Mouse (Mus musculus) right cerebral cortex, postnatal 4 days (tissue): Measurements from ENCODE around the gene Asxl1.
A peak's percentile ranks its signal among the peaks of the same experiment; 100 is the strongest.
"Not testable (repeated sequence)": the region's sequence is repeated elsewhere in the genome, so short reads cannot be mapped to it uniquely, and the experiment has no call there.

Experiments
- DNase-seq: peaks from one replicate; pipeline ENCODE4 v3.0.0-alpha.2; 2022

The Asxl1 gene

DNA sequence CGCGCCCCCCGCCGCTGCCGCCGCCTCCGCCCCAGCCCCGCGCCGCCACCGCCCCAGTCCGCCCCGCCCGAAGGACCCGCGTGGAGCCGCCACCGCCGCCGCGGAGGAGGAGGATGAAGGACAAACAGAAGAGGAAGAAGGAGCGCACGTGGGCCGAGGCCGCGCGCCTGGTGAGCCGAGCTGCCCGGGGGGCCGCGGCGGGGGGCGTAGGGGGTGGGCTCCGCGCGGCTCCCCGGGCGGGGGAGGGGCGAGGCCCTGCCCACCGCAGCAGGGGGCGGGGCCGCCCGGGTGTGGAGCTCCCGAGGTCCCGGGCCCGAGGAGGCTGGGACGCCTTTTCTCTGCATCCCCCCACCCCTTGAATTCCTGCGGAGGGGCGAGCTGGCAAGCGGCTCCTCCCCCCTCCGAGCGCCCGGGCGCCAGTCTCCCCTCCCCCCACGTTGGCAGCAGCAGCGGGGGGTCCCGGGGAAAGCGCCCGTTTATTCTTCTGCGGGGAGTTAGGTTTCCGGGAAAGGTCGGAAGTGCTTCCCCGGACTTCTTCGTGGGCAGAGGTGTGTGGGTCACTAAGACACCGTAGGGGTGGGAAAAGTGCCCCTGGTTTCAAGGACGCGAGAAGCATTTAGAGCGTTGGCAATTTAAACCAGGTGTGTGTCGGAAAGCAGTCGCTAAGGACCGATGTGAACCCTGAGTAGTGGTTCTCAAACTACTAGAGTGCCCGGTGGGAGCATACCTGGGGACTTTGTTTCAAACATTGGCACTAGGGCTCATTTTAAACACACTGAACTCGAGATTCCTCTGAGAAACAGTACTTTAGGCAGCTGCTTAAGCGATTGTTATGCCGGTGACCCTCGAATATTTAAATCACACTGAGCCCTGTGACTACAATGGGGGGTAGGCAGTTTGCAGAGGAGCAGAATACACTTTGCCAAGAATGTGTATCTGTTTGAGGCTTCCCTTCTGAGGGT, 873 bp downstream of the Asxl1 start:
- peak; percentile 66 for DNase-seq

DNA sequence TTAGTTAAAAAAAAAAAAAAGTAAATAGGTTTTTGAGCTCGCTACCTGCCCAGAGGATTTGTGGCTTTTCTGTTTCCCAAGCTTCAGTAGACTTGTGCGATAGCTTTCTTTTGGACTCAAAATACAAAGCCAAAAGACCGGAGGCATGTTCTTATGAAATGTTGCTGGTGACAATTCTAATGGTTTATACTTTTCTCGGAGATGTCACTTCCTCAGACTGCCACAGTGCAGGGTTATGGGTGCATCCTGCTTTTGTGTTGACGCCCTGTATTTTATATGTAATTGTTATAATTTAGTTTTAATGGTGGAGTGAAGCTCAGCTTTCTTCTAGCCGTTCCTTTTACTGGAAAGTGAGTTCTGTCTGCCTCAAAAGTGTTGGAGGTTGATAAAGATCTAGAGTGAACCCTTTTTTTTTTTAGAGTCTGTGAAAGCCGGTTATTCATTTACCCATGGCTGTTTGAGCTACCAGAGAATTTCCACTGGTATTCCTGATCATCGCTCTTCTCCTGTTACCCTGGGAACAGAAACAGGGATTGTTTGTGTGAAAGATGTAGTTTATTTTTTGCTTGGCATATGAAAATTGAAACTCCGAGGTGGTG, 1.7 kb downstream of the Asxl1 start:
- DNase-seq: no peak

GRCm38 (mm10) chr2:153348100-153348831, 2.6 kb downstream of the Asxl1 start:
- DNase-seq: no peak

- no peak for DNase-seq
These were observed 5.0 kb downstream of the Asxl1 start for GRCm38 (mm10) chr2:153350552-153351181.

DNA sequence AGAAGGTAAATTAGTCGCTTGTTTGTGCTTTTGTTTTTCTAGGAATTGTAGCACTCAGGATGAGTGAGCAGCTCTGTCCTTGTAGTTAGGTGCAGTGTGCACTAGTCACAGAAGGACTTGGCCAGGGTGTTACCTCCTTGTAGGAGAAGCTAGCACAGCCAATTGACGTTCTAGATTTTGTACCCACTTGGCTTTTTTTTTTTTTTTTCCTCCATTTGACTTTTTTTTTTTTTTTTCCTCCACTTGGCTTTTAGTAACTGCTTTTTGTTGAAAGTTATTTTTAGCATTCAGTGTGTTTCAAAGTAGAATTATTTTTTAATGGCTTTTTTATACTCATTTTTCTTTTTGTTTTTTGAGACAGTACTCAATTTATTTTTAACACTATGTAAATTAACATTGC, 9.0 kb downstream of the Asxl1 start:
- DNase-seq: no peak

DNA sequence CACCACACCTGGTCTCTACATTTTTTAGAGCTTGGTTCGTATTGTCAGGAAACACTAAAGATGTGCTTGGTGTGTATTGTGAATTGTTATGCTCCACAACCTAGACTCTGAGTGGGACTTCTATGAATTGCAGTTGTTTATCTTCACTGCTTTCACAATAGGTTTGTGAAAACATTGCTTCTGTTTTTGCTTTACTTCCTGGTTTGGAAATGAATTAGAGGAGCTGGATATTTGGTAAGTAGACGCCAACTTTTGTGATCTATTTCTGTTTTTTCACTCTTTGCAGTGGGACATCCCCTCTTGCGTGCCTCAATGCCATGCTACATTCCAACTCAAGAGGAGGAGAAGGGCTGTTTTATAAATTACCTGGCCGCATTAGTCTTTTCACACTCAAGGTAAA, 11.2 kb downstream of the Asxl1 start:
- DNase-seq: no peak

- no peak for DNase-seq
These were observed 15.6 kb downstream of the Asxl1 start for GRCm38 (mm10) chr2:153361101-153361710.

GRCm38 (mm10) chr2:153364531-153364930, 18.9 kb downstream of the Asxl1 start:
- DNase-seq: not testable (repeated sequence)

DNA sequence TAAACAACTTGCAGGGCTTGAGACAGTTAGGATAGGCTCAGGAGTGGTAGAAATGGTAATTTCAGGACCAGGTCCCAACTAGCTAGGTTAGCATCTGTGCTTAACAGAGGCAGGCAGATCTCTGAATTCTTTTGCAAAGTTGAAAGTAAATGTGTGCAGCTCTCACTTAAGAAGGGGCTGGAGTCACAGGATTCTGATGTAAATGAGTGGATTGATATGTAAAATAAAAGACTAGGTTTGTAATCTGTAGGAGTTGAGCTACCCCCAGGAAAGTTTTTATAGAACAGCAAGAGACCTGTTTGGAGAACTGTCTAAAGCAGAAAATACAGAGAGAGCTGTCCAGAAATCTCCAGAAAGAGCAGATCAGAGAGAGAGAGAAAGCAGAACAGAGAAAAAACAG, 25.2 kb downstream of the Asxl1 start:
- DNase-seq: no peak

DNA sequence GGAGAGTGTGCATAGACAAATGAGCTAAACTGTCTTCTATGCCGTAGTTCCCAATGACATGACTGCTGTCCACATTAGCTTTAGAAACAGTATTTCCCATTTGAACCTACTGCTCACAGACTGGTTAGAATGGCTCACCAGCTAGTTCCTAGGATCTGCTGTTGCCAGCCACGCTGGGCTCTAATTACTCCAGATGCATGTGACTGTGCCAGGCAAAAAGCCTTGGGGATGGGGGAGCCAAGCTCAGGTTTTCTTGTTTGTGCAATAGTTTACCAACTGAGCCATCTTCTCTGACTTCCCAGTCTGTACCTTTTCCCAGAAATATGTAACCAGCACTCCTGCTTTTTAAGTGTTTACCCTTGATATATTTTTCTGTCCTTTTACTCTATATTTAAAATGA, 29.8 kb downstream of the Asxl1 start:
- DNase-seq: no peak

DNA sequence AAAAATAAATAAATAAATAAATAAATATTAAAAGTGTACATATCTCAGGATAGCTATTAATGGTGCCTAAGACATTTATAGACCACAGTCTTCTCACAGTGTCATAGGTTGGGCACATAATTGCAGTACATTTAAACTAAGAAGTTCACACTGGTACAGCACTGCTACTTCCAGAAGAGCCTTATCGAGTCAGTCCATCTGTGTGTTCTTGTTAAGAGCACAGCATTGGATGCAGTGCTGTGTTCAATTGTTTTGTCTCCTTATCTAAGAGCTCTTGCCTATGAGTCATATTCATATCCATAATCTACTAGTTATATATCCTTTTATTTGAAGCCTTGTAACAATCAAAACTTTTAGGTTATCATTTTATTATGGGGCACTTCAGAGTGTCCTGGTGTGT, 34.9 kb downstream of the Asxl1 start:
- DNase-seq: no peak

- DNase-seq: no peak
These were observed 44.2 kb downstream of the Asxl1 start for GRCm38 (mm10) chr2:153389831-153390230.

DNA sequence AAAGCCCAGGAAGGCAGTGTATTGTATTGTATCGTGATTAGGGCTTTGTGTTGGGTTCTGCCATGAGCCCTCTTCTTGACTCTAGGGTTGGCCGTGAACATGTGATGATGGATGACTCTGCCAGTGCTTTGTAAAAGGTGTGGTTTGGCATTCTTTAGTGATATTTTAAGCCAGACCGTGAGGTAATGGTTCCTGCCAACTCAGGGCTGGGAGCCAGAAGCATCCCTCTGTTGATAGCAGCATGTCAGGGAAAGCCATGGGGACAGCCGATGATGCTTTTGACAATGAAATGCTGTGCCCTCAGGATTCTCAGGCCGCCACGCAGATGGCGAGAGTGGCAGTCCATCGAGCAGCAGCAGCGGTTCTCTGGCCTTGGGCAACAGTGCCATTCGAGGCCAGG, 47.4 kb downstream of the Asxl1 start:
- no peak for DNase-seq

DNA sequence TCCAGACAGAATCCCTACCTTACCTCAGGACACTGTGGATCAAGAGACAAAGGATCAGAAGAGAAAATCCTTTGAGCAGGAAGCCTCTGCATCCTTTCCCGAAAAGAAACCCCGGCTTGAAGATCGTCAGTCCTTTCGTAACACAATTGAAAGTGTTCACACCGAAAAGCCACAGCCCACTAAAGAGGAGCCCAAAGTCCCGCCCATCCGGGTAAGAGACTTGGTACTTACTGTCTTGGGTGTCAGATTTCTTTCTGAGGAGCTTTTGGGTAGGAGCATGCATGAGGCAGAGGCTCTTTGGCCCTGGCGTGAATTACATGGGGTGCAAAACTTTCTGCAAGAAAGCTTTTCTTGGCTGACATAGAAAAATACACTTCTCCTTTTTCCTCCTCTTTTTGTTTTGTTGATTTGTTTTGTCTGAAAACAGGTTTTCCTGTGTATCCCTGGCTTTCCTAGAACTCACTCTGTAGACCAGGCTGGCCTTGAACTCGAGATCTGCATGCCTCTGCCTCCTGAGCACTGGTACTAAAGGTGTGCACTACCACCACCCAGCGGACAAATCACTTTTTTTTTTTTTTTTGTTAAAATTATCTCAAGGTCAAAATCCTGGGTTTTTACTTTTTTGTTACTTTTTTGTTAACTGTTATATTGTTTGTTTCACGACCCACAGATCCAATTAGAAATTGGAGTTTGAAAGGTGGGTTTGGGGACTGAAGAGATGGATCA, 52.3 kb downstream of the Asxl1 start:
- DNase-seq: no peak

DNA sequence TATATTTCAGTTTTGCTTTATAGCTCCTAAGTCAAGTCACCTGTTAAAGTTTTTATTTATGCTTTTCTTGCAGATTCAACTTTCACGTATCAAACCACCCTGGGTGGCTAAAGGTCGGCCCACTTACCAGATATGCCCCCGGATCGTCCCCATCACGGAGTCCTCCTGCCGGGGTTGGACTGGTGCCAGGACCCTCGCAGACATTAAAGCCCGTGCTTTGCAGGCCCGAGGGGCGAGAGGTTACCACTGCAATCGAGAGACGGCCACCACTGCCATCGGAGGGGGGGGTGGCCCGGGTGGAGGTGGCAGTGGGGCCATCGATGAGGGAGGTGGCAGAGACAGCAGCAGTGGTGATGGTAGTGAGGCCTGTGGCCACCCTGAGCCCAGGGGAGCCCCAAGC, 53.5 kb downstream of the Asxl1 start:
- DNase-seq: no peak

- DNase-seq: no peak
These were observed 58.4 kb downstream of the Asxl1 start for GRCm38 (mm10) chr2:153404062-153404461.

DNA sequence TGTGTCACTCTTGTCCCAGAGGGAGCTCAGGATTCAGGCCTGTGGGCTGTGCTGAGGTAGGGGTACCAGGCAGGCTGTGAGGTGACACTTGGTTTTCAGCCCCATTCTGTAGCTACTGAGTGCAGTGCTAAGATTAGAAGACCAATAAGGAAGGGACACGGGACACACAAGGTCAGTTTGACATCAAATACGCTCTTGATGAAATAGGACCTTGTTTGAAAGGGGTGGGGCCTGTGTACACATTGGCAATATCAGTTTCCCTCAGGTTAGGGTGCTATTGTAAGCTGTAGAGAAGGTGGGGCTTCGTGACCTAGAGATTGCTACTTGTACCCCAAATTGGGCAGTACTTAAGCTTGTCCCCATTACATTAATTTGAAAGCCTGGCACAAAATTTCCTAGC, 59.3 kb downstream of the Asxl1 start:
- DNase-seq: no peak

GRCm38 (mm10) chr2:153406882-153407281, 61.3 kb downstream of the Asxl1 start:
- no peak for DNase-seq

DNA sequence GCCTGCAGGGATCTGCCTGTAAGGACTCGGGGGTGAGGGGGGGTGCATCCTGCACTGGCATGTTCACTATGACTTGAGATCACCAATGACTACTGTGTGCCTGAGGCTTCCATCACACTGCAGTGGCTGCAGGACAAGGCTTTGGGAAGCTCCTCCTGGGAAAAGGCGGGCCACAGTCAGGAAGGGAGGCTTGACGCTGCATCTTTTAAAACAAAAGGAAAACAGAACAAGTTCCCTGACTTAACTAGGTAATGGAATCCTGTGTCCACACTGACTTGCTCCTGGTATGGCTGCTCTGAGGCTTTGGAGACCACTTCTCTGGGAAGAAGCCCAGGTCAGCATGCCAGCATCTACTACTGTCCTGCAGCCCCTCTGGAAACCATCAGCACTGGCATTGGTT, 63.3 kb downstream of the Asxl1 start:
- no peak for DNase-seq

GRCm38 (mm10) chr2:153411557-153411956, 65.9 kb downstream of the Asxl1 start:
- DNase-seq: no peak

DNA sequence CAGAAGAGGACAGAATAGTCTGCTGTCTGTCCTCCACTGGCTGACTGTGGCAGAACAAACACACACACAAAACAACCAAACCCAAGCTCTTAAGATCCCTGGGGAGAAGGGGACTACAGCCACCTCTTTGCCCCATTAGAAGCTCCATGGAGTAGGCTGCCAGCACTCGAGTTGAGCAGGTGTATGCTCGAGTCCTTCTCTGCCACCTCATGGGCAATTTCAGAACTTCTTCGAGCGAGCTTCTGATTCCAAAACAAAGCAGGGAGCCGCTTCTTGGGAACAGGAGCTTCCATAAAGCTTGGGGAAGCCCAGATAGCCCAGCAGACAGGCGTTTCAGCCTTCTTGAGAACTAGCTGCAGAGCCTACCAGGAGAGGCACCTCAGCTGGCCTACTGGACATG, 66.9 kb downstream of the Asxl1 start:
- DNase-seq: no peak

DNA sequence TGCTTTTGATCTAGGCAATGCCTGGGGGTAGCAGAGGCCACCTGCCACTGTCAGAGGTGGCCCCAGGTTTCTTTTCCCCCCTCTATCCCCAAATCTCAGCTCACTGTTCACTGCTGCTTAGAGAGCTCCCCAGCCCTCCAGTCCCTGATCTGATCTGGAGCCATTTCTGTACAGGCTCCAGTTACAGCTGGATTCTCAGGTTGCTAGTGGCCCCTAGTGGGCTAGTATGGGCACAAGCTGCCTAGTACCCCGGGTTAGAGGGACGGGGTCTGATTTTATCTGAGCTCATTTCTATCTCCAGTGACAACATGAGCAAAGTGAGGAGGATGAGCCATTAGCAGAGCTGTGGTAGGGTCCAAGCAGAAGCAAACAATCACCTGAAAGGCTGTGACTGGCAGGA, 69.0 kb downstream of the Asxl1 start:
- no peak for DNase-seq
